Mouse (Mus musculus) brain, embryonic 14.5 days (tissue): Measurements from ENCODE around the gene Galr2.

ENCODE experiments used
- CTCF ChIP-seq: fragments of 200-500 bp; IDR thresholded peaks from 2 replicates; pipeline ENCODE4 v1.5.1; 2012; ENCODE audit warnings: inconsistent platforms, mild to moderate bottlenecking, moderate library complexity, borderline replicate concordance; ENCODE audit not compliant: insufficient read depth, insufficient read length; ENCODE audit errors: extremely low read depth
- POLR2A ChIP-seq: fragments of 200-500 bp; IDR thresholded peaks from 2 replicates; pipeline ENCODE4 v1.6.1; 2012; ENCODE audit warnings: mild to moderate bottlenecking, inconsistent platforms, borderline replicate concordance; ENCODE audit not compliant: poor library complexity, insufficient read depth, insufficient read length, severe bottlenecking; ENCODE audit errors: extremely low read depth

- no peak for TF ChIP-seq CTCF
- TF ChIP-seq POLR2A, result no peak
Measured at GRCm38 (mm10) chr11:116273469-116274044, 7.2 kb upstream of the Galr2 start.
